Mouse (Mus musculus): Measurements from ENCODE around the gene Ube2e1. TPM values are rescaled to one million over a fixed set of nuclear protein-coding genes. Genes with fewer than 3 reads are reported as not detected.

Gene Ube2e1
- polyA plus RNA-seq, 1 experiment, result 72.3 TPM

DNA sequence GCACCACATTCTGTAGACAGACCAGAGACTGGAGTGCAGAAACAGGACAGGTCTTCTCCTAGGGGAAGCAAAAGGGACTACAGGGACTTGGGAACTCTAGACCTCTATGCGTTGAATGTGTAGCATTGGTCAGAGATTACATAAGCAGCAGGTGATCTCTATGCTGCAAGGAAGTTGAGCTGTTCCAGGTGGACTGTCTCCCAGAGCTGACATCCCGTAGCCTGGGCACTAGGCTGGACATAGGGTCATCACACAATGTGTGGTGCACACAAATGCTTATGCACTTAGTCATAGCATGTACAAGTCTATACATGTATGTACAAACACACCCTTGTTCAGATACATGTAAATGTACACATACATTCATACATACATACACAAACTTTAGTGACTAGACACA, 11.1 kb upstream of the Ube2e1 start:
- TF ChIP-seq GATA1 (IDR thresholded peaks at IDR 0.05; ENCODE audit: low read length), result no peak

DNA sequence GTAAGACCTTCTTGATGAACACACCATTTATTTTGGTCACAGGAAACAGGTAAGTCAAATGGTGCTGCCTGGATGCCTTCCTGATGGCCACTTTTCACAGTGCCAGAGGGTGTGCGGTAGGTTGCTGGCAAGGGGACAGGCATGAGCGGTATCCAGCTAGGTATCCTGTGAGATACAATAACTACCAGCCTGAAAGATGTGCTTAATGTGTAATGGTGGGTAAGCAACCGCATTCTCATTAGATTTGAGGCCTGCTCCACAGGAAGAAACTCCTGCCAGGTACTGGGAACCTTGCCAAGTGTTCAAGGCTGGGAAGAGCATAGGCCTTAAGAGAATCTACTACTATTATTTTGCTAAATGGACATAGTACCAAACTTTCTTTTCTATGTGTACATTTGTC, 9.4 kb upstream of the Ube2e1 start:
- TF ChIP-seq GATA1 (IDR thresholded peaks at IDR 0.05; ENCODE audit: low read length), result no peak

DNA sequence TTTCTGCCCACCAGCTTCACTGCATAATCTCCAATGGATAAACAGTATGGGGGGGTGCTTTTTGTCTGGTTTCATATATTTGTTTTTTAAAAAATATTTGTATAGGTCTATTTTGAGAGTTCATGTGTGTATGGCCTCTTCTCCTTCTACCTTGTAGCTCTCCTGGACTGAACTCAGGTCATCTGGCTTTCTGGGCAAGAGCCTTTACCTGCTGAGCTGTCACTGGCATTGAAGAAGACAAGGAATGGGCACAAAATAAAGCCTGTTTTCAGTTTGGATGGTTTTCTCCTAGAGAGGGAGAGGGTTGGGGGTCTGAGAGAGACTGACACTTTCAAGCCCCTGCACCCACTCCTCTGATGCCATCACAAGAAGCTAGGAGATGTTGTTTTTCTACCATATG, 4.4 kb upstream of the Ube2e1 start:
- no peak for TF ChIP-seq GATA1 (IDR thresholded peaks at IDR 0.05; ENCODE audit: low read length)

DNA sequence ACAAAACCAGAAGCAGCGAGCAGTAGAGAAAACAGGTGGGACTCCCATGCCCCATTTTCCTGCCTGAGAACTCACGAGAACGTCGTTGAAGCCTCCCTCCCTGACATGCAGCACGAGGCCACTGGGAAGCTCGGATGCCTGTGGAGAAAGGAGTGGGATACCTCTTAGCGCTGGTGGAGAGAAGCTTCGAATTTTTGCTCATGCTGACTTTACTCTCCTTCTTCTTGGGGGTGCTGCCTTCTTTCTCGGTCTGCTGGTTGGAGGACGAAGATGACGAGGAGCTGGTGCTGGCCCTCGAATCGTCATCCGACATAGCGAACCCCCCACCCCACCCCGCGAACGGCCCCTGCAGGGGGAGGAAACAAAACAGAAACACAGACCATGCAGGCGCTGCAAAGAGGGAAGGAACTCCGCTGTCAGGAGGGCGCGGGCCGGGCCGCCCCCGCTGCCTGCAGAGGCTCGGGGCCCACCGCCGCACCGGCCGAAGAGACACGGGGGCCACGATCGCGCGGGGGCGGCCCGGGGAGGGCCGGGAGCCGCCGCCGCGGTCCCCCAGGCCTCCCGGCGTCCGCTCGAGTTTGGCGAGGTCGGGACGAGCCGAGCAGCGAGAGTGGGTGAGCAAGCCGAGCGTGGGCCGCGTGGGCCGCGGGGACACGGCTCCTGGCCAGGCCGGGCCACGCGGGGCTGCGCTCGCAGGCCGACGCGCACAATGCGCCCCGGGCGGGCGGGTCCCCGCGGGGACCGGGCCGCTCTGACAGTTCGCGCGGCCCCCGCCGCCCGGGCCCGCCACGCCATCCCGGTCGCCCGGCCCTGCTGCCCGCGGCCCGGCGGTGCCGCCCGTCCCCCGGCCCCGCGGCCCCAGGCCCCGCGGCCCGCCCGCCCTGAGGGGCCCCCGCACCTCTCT, 618 bp downstream of the Ube2e1 start:
- no peak for TF ChIP-seq GATA1 (IDR thresholded peaks at IDR 0.05; ENCODE audit: low read length)

DNA sequence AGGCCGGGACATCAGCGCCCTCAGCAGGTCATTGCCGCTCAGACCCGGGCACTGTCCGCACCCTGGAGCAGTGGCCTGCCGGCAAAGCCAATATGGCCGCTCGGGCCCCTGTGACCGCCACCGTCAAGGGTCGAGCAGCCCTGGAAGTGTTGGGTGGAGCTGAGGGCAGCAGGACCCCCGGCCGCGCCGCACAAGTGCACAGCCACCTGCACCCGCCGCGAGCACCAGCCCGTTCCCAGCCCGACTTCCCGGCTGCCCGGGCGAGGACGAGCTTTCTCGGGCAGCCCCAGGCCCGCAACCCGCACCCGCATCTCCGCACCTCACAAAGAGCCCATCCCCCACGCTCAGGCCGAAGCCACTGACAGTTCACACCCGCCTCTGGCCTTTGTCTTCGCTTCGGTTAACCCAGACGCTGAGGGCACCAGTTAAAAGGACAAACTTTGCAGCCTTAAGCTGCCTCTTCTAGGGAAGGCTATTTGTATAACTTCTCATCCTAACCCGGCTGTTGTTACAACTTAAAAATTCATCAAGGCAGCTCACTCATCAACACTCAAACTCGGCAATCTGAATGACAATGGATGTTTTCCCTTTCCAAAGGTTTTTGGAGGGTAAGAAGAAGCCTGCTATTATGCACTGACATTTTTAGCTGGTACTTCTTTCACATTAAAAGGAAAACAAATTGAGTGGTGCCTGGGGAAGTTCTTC, 4.5 kb downstream of the Ube2e1 start:
- TF ChIP-seq GATA1 (IDR thresholded peaks at IDR 0.05; ENCODE audit: low read length), result no peak

DNA sequence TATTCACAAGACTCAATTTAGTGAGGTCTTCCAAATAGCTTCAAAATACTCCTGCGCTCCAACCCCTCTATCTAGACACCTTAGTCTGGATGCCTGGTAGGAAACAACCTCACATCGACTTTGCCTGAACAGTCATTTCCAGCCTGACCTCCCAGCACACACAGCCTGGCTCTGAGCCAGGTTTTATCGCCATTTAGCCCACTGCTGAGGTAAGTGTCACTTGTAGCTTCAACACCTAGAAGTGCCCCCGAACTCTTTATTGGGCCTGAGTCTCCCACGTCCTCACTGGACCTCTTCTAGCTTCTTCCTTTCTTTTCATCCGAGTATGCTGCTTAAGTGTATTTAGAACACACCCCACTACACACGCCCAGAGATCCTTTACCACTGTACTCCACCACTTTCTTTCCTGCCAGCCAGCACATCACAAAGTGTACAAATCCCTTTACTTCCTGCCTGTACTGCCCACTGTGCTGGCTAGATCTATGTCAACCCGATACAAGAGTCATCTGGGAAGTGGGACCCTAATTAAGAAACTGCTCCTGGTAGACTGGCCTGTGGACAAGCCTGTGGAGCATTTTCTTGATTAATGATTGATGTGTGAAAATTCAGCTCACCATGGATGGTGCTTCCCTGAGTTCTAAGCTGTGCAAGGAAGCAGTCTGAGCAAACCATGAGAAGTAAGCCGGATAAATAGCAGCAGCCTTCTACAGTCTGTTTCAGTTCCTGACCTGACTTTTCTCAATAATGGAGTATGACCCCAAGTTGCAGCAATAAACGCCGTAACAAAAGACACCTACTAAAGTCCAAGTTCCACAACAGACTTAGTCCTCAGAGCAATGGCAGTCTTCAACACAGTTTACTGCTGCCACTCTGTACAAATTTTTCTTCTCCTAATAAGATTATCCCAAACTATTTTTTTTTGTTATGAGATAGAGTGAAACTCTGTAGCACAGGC, 13.9 kb downstream of the Ube2e1 start:
- no peak for TF ChIP-seq GATA1 (IDR thresholded peaks at IDR 0.05; ENCODE audit: low read length)

DNA sequence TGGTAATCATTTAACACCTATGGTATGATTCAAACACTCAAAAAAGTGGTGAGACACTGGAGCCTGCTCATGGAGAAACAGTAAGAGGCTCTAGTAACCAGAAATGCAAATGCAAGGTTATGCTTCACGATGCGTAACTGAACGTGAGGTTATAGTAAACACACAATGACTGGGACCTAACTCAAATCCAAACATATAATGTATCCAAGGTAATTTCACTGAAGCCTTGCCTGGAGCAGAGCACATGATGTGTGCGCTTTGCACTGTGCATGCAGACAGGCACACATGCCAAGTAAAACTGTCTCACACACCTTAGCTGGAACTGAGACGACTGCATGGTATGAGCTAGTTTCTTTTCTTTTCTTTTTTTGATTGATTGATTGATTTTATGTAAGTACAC, 27.5 kb downstream of the Ube2e1 start:
- TF ChIP-seq GATA1 (IDR thresholded peaks at IDR 0.05; ENCODE audit: low read length), result no peak

DNA sequence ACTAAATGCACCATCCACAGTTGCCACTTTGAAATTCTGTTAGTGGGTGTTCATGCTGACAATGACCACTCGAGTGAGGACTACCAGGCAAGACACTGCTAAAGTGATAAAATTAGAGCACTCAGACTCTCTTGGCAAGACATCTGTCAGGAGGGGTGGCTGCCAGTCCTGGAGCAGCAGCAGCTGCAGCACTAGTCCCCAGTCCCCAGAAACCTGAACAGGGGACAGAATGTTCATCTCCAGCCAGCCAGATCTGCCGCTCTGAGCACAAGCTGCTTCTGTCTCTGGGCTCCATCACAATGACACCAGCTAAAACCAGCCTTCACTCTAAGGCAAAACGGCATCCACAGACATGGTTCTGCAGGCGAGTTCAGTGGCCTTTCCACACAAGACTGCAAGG, 28.4 kb downstream of the Ube2e1 start:
- TF ChIP-seq GATA1 (IDR thresholded peaks at IDR 0.05; ENCODE audit: low read length), result no peak

DNA sequence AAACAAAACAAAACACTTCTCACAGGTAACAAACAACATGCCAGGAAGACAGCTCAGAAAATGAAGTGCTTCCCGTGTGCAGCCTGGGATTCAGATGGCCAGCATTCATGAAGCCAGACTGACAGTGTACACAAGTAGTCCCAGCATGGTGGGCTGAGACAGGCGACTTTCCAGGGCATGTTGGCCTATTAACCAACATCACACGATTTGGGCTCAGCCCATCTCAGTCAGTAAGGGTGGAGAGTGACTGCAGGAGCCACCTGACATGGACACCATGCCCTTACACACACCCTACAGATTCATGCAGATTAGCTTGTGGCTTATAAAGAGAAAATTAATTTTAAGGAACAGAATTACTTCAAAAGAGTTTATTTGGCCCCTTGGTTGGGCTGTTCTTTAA, 28.9 kb downstream of the Ube2e1 start:
- no peak for TF ChIP-seq GATA1 (IDR thresholded peaks at IDR 0.05; ENCODE audit: low read length)

DNA sequence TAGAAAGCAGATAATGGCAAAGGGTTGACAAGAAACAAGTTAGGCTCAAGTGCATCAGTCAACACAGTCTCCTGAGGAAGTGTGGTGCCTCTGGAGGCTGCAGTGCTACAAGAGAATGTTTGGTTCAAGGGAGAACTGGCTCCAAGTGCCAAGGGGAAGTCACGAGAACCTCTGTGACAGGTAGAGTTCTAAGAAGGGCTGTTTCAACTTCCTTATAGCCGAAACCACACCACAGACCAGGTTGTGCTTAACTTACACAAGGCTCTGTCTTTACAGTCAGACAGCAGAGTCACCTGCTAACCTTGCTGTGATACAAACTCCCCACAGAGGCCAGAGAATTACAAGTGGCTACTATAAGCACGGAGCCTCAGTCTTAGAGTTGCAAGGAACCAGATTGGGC, 30.1 kb downstream of the Ube2e1 start:
- TF ChIP-seq GATA1 (IDR thresholded peaks at IDR 0.05; ENCODE audit: low read length), result no peak

DNA sequence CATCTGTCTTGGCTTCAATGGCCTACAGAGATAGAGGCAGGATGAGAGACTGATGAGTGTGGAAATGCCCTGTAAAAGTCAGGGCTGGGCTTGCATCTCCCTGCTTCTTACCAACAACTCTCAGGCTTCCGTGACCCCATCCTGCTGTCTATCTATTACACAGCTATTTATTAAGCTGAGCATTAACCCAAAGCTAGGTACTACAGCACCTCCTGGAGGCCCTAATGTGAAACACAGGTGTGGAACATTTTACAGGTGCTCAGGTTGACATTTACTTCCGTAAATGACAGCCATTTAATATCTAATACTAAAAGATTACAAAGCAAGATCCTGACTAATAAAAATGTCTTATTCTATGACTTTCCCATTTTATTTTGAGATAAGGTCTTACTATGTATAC, 31.0 kb downstream of the Ube2e1 start:
- TF ChIP-seq GATA1 (IDR thresholded peaks at IDR 0.05; ENCODE audit: low read length), result no peak

DNA sequence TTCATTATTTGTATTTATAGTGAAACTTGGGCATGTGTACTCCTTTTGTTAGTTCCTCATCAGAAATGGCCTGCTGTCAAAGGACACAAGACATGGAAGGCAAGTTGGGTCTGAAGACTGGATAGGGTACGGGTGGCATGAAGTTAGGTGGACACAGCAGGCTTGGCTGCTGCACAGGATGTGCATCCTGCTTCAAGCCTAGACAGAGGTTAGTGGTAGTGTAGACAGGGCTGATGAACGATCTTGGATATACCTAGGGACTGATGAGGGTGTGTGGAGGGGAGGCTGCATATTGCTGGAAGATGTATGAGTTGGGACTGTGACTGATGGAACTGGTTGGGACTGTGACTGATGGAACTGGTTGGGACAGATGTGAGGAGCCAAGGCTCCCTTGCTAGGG, 32.8 kb downstream of the Ube2e1 start:
- TF ChIP-seq GATA1 (IDR thresholded peaks at IDR 0.05; ENCODE audit: low read length), result no peak

DNA sequence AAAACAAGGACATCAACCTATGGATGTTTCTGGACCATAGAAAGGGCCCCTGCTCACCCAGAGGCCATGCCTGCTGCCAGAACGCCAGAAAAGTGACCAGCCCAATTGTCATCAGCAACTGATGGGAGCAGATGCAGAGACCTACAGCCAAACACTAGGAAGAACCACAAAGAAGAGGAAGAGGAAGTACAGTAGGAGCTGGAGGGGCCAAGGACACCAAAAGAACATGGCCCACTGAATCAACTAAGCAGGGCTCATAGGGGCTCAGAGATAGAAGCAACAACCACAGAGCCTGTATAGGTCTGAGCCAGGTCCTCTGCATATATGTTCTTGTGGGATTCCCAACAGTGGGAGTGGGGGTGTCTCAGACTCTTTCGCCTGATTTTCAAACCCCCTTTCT, 34.2 kb downstream of the Ube2e1 start:
- TF ChIP-seq GATA1 (IDR thresholded peaks at IDR 0.05; ENCODE audit: low read length), result no peak

DNA sequence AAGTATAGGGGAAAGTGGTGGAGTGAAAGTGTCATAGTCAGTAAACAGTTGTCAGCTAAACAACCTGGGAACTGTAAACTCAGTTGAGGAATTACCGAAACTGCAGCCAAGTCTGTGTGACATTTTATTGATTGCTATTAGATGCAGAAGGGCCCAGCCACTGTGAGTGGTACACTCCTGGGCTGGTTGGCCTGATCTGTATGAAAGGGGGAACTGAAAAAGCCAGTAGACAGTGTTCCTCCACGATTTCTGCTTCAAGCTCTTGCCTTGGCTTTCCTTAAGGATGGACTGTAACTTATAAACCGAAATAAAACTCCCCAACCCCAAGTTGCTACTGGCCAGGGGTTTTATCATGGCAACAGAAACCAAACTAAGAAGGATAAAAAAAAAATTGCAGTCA, 39.1 kb downstream of the Ube2e1 start:
- TF ChIP-seq GATA1 (IDR thresholded peaks at IDR 0.05; ENCODE audit: low read length), result no peak

DNA sequence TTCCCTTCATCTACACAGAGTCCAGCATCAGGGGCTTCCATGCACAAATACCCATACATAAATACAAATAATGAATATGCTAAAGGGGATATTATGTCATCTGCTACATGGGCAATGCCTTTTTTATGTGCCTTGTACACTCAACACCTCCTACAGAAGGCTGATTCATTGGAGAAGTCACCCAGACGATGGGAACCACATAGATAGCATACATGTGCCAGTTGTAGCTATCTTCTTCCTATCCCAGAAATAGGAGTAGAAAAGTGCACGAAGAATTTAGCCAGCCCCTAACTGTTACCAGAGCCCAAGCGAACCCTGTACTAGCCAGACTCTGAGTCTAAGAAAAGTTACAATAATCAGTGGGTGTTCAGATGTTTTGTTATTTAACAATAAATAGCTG, 39.5 kb downstream of the Ube2e1 start:
- no peak for TF ChIP-seq GATA1 (IDR thresholded peaks at IDR 0.05; ENCODE audit: low read length)

DNA sequence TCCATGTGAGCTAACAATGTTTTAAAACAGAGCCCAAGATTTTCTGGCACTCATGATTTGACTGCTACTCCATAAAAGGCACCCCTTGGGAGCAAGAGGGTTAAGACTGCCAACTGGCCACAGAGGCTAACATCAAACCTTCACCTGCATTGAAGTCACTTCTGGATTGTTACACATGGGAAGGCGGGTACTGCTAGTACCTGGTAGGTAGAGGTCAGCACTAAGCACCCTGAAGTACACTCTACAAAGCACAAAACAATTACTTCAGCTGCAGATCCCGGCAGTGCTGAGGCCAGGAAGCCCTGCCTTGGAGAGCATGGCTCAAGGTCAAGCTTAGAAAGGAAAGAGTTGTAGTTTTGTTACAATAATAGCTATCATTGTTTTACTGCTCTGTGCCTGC, 44.3 kb downstream of the Ube2e1 start:
- no peak for TF ChIP-seq GATA1 (IDR thresholded peaks at IDR 0.05; ENCODE audit: low read length)
